Mouse (Mus musculus) hindbrain, postnatal 0 days (tissue): ENCODE data around the gene Snrpd2. TPM values are rescaled to one million over a fixed set of nuclear protein-coding genes. Genes with fewer than 3 reads are reported as not detected.
A peak's percentile ranks its signal among the peaks of the same experiment; 100 is the strongest.

Source experiments
- ATAC-seq: fragments of 200-750 bp; cut with Nextera tagmentation; 2 replicates; pipeline ENCODE4 v1.8.0; 2017; ENCODE audit warnings: mild to moderate bottlenecking, moderate TSS enrichment, moderate library complexity
- DNase-seq: peaks from one replicate; pipeline ENCODE4 v3.0.0-alpha.2; 2015; ENCODE audit warnings: low spot score
- H3K27ac ChIP-seq: fragments of 300-500 bp; sonication (generic); 2 replicates; pipeline ENCODE4 v1.5.1; 2014; ENCODE audit warnings: mild to moderate bottlenecking
- H3K27me3 ChIP-seq: fragments of 300-500 bp; sonication (generic); 2 replicates; pipeline ENCODE4 v1.6.1; 2014; ENCODE audit warnings: low read length, mixed read lengths; ENCODE audit not compliant: insufficient read depth
- H3K36me3 ChIP-seq: fragments of 300-500 bp; sonication (generic); 2 replicates; pipeline ENCODE4 v1.6.1; 2014; ENCODE audit warnings: low read length, mixed read lengths; ENCODE audit not compliant: insufficient read depth
- H3K4me1 ChIP-seq: fragments of 300-500 bp; sonication (generic); 2 replicates; pipeline ENCODE4 v1.6.1; 2014; ENCODE audit warnings: antibody characterized with exemption, low read length, mixed read lengths; ENCODE audit not compliant: insufficient read depth
- H3K4me2 ChIP-seq: fragments of 300-500 bp; sonication (generic); 2 replicates; pipeline ENCODE4 v1.6.1; 2014; ENCODE audit warnings: low read depth, mild to moderate bottlenecking, low read length, moderate library complexity, mixed read lengths
- H3K4me3 ChIP-seq: fragments of 300-500 bp; sonication (generic); 2 replicates; pipeline ENCODE4 v1.5.1; 2014; ENCODE audit warnings: low read length
- H3K9ac ChIP-seq: fragments of 300-500 bp; sonication (generic); replicated peaks from 2 replicates; pipeline ENCODE4 v1.6.1; 2014; ENCODE audit warnings: mild to moderate bottlenecking, low read length, moderate library complexity, mixed read lengths
- H3K9me3 ChIP-seq: fragments of 300-500 bp; sonication (generic); 2 replicates; pipeline ENCODE4 v1.6.1; 2016; ENCODE audit warnings: low read length, mixed read lengths
- CTCF ChIP-seq: IDR thresholded peaks from 2 replicates; pipeline ENCODE4 v1.5.1; 2016; ENCODE audit warnings: antibody characterized with exemption, control low read depth, low read depth
- WGBS: fragments of 180-500 bp; shearing (Covaris S2); extraction: QIAGEN DNeasy Blood & Tissue Kit; methylation state at CpG from one replicate; pipeline ENCODE4 v1.1.7; 2014; 5-methylcytosine and 5-hydroxymethylcytosine counted together
- polyA plus RNA-seq: library from polyadenylated mRNA; unstranded; fragments of >200 nt; fragmentation: Nextera tagmentation; extraction: Ambion mirVana; gene quantifications from 2 replicates; pipeline ENCODE4 v1.2.1, GENCODE M21; 2015
- total RNA-seq: library from RNA; depleted of rRNA; stranded (reverse); fragments of >200 nt; gene quantifications from 2 replicates; pipeline ENCODE4 v1.2.3, GENCODE M21; 2014

Gene Snrpd2
- total and polyA plus RNA-seq, 2 experiments from 2014 or later = 42.9 to 118 TPM

- H3K9ac ChIP-seq = no peak overlapping the region
Observed at GRCm38 (mm10) chr7:19119083-19119482, 30.4 kb upstream of the Snrpd2 start.

DNA sequence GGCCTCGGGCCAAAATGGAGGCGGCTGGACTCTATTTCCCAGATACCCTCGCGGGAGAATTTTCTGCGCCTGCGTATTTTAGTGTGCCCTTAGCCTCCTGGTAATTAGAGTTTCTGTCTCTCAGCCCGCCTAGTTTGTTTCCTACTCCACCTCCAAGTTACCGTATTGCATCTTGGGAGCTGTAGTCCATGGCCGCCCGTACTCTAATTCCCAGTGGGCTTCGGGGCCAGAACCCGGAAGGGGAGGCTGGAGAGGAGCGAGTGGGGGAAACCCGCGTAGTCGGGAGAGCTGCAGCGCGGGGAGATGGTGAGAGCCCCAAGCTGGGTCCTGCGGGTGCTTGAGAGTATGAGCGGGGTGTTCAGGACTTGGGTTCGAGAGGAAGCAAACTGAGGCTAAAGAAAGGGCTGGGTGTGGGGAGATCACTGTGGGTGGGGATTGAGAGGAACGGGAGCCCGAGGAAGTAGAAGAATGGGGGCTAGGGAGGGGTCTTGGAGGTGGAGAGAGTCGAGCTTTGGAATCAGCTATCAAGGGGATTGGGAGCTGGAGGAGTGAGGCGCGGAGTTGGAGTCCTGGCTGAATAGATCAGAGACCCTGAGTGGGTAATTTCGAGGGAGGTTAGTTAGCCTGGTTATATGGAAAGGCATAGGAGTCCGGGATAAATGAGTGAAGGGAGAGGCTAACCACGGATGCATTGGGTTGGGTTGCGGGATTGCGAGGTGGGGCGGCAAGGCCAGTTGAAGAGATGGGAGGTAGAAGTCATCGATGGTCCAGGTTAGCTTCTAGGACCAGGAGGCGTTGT lies 29.7 kb upstream of the Snrpd2 start, which contains the start of gene Fbxo46:
TSS of gene Fbxo46 (plus strand) at position 229 of the 799 bp plus-strand sequence.
- Histone ChIP-seq H3K9ac (peak within 1 kb of the TSS; percentile 82), H3K36me3 (no peaks in the 10 kb centered on the region), H3K9me3 (no peaks in the 10 kb centered on the region), H3K27ac (peak within 1 kb of the TSS; percentile 62), H3K27me3 (no peaks in the 10 kb centered on the region), H3K4me3 (peak within 1 kb of the TSS; percentile 74), H3K4me1 (peaks cover 16% of the 10 kb centered on the region), H3K4me2 (peak within 1 kb of the TSS; percentile 76)
- 3% methylated on average over 34 of the region's 34 CpGs for WGBS
- ATAC-seq (peak; percentile 94), DNase-seq (peak; percentile 99)
- TF ChIP-seq CTCF = no peak; the same call in 1 of the 2 replicates

More at GRCm38 (mm10) chr7:19119083-19119482, 30.4 kb upstream of the Snrpd2 start:
- TF ChIP-seq CTCF = no peak
- Histone ChIP-seq H3K4me3 (no peak overlapping the region), H3K4me2 (no peak overlapping the region), H3K27ac (0 out of 2 replicates have a peak overlapping the region, but pooled peaks have one; percentile 62), H3K36me3 (no peaks in the 10 kb centered on the region), H3K4me1 (peaks cover 16% of the 10 kb centered on the region), H3K9me3 (no peaks in the 10 kb centered on the region), H3K27me3 (no peaks in the 10 kb centered on the region)
- no peak for ATAC-seq
- WGBS = 92% methylated on average over 8 of the region's 8 CpGs
- no peak for DNase-seq

- TF ChIP-seq CTCF = no peak
- H3K27ac ChIP-seq = no peak overlapping the region
- H3K9ac ChIP-seq = no peak overlapping the region
- DNase-seq (no peak), ATAC-seq (no peak)
- H3K4me3 ChIP-seq = no peak overlapping the region
- no peaks in the 10 kb centered on the region for H3K27me3 ChIP-seq
- H3K4me2 ChIP-seq = no peak overlapping the region
- no peaks in the 10 kb centered on the region for H3K9me3 ChIP-seq
- H3K4me1 ChIP-seq = peaks cover 16% of the 10 kb centered on the region
- 82% methylated on average over 4 of the region's 4 CpGs for WGBS
- no peaks in the 10 kb centered on the region for H3K36me3 ChIP-seq
Observed at GRCm38 (mm10) chr7:19121686-19122085, 27.8 kb upstream of the Snrpd2 start.

DNA sequence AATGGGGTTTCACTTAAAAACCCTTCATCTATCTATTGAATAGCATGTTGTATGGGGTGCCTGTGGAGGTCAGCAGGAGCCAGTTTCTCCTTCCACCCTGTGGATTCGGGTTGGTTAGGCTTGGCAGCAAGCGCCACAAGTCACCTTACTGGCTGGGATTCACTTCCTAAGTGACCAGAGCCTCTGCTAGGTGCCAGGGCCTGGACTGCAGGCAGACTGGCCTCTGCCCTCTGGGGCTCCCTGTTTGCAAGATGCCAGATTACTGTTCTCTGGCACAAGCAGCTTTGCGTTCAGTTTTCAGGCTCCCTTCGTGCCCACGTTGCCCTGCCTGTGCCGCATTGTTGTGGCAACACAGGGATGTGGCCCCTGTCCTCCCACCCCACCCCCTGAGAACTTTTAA lies 24.8 kb upstream of the Snrpd2 start:
- no peak overlapping the region for H3K4me3 ChIP-seq
- WGBS = 87% methylated on average over 6 of the region's 6 CpGs
- no peaks in the 10 kb centered on the region for H3K36me3 ChIP-seq
- no peaks in the 10 kb centered on the region for H3K9me3 ChIP-seq
- TF ChIP-seq CTCF = no peak
- H3K4me2 ChIP-seq = no peak overlapping the region
- DNase-seq = no peak
- ATAC-seq = no peak
- peaks cover 9% of the 10 kb centered on the region for H3K4me1 ChIP-seq
- H3K27me3 ChIP-seq = no peaks in the 10 kb centered on the region
- no peak overlapping the region for H3K9ac ChIP-seq
- H3K27ac ChIP-seq = no peak overlapping the region

DNA sequence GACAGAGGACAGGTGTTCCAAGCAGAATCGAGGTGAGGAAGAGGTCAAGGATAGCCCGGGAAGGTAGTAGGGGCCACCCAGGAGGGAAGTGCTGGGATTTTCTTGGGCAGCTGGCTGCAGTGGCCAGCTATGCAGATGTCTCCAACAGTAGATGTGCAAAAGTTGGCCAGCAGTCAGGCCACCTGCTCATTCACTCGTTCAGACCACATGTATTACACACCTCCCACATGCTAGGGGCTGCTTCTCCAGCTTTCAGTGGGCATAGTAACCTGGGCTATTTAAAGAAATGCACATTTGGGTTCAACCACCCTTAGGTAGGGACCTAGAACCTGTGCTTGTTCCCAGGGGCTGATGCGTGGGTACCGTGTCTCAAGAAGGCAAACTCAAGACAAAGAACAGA lies 21.8 kb upstream of the Snrpd2 start:
- Histone ChIP-seq H3K36me3 (no peaks in the 10 kb centered on the region), H3K9me3 (no peaks in the 10 kb centered on the region), H3K4me1 (no peaks in the 10 kb centered on the region; the same call in 1 of the 2 replicates), H3K27me3 (no peaks in the 10 kb centered on the region), H3K4me3 (no peak overlapping the region), H3K4me2 (no peak overlapping the region), H3K9ac (no peak overlapping the region), H3K27ac (no peak overlapping the region)
- DNase-seq = no peak
- 83% methylated on average over 5 of the region's 5 CpGs for WGBS
- no peak for TF ChIP-seq CTCF
- no peak for ATAC-seq

DNA sequence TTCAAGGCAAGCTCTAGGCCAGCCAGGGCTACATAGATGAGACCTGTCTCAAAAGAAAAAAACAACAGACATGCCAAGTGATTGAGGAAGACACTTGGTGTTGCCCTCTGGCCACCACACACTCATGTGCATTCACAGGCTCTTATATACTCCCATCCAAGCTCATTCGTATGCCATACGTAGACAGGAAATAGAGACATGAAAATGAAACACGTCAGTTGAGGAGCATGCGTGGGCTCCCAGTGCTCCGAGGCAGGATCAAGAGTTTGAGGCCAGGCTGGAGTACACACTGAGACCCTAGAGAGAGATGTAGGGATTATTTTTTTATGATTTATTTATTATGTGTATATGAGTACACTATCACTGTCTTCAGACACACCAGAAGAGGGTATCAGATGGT lies 20.1 kb upstream of the Snrpd2 start:
- Histone ChIP-seq H3K9me3 (no peaks in the 10 kb centered on the region), H3K9ac (no peak overlapping the region), H3K36me3 (no peaks in the 10 kb centered on the region), H3K27me3 (no peaks in the 10 kb centered on the region), H3K4me1 (no peaks in the 10 kb centered on the region; the same call in 1 of the 2 replicates), H3K27ac (no peak overlapping the region), H3K4me2 (no peak overlapping the region), H3K4me3 (no peak overlapping the region)
- 93% methylated on average over 5 of the region's 5 CpGs for WGBS
- no peak for TF ChIP-seq CTCF
- DNase-seq = no peak
- no peak for ATAC-seq

- Histone ChIP-seq H3K9me3 (no peaks in the 10 kb centered on the region), H3K4me3 (peak overlapping the region; percentile 40), H3K4me2 (peak overlapping the region; percentile 64), H3K4me1 (no peaks in the 10 kb centered on the region; the same call in 1 of the 2 replicates), H3K27ac (peak overlapping the region; percentile 86), H3K36me3 (no peaks in the 10 kb centered on the region), H3K9ac (peak overlapping the region; percentile 44), H3K27me3 (no peaks in the 10 kb centered on the region)
- DNase-seq (peak; percentile 41), ATAC-seq (no peak)
- peak; percentile 30; the same call in 1 of the 2 replicates for TF ChIP-seq CTCF
- 28% methylated on average over 4 of the region's 4 CpGs for WGBS
Observed at GRCm38 (mm10) chr7:19130657-19131056, 18.9 kb upstream of the Snrpd2 start.
